Mouse (Mus musculus) heart, embryonic 11.5 days (tissue): ENCODE results near the gene Mgmt. TPM values are rescaled to one million over a fixed set of nuclear protein-coding genes. Genes with fewer than 3 reads are reported as not detected.

Experiments used
- ATAC-seq: fragments of 200-750 bp; cut with Nextera tagmentation; replicated peaks from 2 replicates; pipeline ENCODE4 v1.8.0; 2017; ENCODE audit warnings: moderate library complexity; ENCODE audit not compliant: insufficient number of reproducible peaks, low FRiP score, low TSS enrichment
- H3K27ac ChIP-seq: fragments of 300-500 bp; sonication (generic); 2 replicates; pipeline ENCODE4 v1.5.1; 2014; ENCODE audit warnings: mild to moderate bottlenecking, low read depth, low read length
- H3K27me3 ChIP-seq: fragments of 300-500 bp; sonication (generic); 2 replicates; pipeline ENCODE4 v1.6.1; 2014; ENCODE audit warnings: mild to moderate bottlenecking, low read length, mixed read lengths; ENCODE audit not compliant: control insufficient read depth, insufficient read depth
- H3K36me3 ChIP-seq: fragments of 300-500 bp; sonication (generic); 2 replicates; pipeline ENCODE4 v1.6.1; 2014; ENCODE audit warnings: mild to moderate bottlenecking, low read length, moderate library complexity, mixed read lengths; ENCODE audit not compliant: control insufficient read depth, insufficient read depth
- H3K4me1 ChIP-seq: fragments of 300-500 bp; sonication (generic); 2 replicates; pipeline ENCODE4 v1.6.1; 2014; ENCODE audit warnings: low read length; ENCODE audit not compliant: control insufficient read depth, insufficient read depth
- H3K4me2 ChIP-seq: fragments of 300-500 bp; sonication (generic); 2 replicates; pipeline ENCODE4 v1.6.1; 2014; ENCODE audit warnings: mild to moderate bottlenecking, moderate library complexity
- H3K4me3 ChIP-seq: fragments of 300-500 bp; sonication (generic); 2 replicates; pipeline ENCODE4 v1.5.1; 2014; ENCODE audit warnings: low read depth, low read length
- H3K9ac ChIP-seq: fragments of 300-500 bp; sonication (generic); 2 replicates; pipeline ENCODE4 v1.6.1; 2014; ENCODE audit warnings: mild to moderate bottlenecking, low read depth, low read length, moderate library complexity
- H3K9me3 ChIP-seq: fragments of 300-500 bp; sonication (generic); replicated peaks from 2 replicates; pipeline ENCODE4 v1.6.1; 2016; ENCODE audit warnings: low read length; ENCODE audit not compliant: control insufficient read depth
- WGBS: fragments of 180-500 bp; shearing (Covaris S2); extraction: QIAGEN DNeasy Blood & Tissue Kit; methylation state at CpG from one replicate; pipeline ENCODE4 v1.1.7; 2014; ENCODE audit not compliant: insufficient replicate concordance; 5-methylcytosine and 5-hydroxymethylcytosine counted together
- polyA plus RNA-seq: library from polyadenylated mRNA; unstranded; fragments of >200 nt; fragmentation: Nextera tagmentation; extraction: Ambion mirVana; gene quantifications from 2 replicates; pipeline ENCODE4 v1.2.1, GENCODE M21; 2014

The Mgmt gene
- polyA plus RNA-seq, 1 experiment from 2014 or later = 5.6 TPM

DNA sequence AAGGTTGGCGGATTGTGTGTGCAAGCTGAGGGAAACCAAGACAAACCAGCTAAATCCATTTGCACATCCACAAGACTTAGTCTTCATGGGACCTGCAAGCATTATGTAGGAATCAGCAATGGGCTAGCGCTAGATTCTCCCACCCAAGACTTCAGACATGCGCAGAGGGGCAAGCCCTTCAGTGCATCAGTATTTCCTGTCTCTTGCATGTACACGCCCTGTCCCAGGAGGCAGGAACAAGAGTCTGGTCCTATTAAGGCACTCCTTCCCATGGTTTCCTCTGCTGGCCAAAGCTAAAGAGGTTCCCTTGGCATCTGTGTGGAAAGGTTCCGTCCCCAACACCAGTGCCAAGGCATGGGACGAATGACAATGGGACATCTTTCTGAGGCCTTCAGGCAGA lies 166.7 kb downstream of the Mgmt start:
- H3K4me1 ChIP-seq = peaks cover 15% of the 10 kb centered on the region; the same call in 1 of the 2 replicates
- H3K27ac ChIP-seq = no peak overlapping the region
- ATAC-seq = no peak
- H3K4me2 ChIP-seq = no peak overlapping the region
- H3K9ac ChIP-seq = no peak overlapping the region
- H3K27me3 ChIP-seq = no peaks in the 10 kb centered on the region
- 85% methylated on average over 6 of the region's 6 CpGs for WGBS
- H3K9me3 ChIP-seq = no peaks in the 10 kb centered on the region
- H3K36me3 ChIP-seq = no peaks in the 10 kb centered on the region
- no peak overlapping the region for H3K4me3 ChIP-seq

DNA sequence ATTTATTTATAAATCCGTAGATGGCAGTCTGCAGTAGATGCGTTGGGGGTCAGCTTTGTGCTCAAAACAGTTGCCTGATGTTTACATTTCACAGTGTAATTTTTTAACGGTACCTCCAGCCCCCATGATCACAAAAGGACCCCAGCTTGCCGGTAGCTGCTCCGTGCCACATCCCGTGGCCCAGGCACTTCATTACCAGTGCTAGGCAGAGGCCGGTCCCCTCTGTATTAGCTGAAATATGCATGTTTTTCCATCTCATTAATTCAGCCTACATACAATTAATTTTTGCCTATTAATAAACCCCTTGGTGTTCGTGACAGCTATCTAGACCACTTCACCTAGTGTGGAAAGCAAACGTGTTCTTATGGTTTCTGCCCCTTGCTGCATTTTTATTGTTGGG lies 169.8 kb downstream of the Mgmt start:
- Histone ChIP-seq H3K4me1 (peaks cover 13% of the 10 kb centered on the region; the same call in 1 of the 2 replicates), H3K9ac (no peak overlapping the region), H3K27ac (no peak overlapping the region), H3K9me3 (no peaks in the 10 kb centered on the region), H3K36me3 (no peaks in the 10 kb centered on the region), H3K4me3 (no peak overlapping the region), H3K4me2 (no peak overlapping the region), H3K27me3 (peaks cover under 1% of the 10 kb centered on the region; the same call in 1 of the 2 replicates)
- 88% methylated on average over 9 of the region's 9 CpGs for WGBS
- no peak for ATAC-seq

DNA sequence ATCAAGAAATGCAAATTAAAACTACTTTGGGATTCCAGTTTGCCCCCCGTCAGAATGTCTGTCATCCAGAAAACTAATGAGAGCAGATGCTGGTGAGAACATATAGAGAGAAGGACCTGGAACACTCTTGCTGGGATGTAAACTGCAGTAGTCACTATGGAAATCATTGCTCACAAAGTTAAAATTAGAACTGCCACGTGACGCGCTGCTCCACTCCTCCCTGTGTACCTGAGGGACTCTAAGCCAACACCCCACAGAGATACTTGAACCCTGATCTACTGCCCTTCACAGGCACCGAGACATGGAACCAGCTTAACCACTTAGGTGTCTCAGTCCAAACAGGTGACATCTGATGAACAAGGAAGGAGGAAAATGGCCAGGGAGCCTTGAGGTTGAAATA lies 171.0 kb downstream of the Mgmt start:
- ATAC-seq = no peak
- 53% methylated on average over 5 of the region's 5 CpGs for WGBS

DNA sequence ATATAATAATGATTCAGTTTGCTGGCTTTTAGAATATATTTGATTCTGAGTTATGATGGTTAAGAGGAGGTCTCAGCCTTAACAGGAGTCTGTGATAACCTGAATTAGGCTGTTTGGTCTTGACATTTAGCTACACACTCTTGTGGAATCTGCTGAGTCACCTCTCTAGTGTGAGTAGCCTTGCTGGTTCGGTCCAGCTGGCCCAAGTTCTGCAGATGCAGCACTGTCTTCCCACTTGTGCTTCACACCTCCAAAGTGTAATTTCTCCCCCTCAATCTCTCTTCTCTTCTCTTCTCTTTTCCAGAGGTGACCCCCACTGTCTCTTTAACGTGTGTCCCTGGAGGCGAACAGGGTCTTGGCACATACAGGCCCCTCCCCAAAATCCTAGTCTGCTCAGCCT lies 171.8 kb downstream of the Mgmt start:
- H3K36me3 ChIP-seq = no peaks in the 10 kb centered on the region
- no peak overlapping the region for H3K4me2 ChIP-seq
- H3K27me3 ChIP-seq = peaks cover 12% of the 10 kb centered on the region
- H3K9ac ChIP-seq = no peak overlapping the region
- H3K4me1 ChIP-seq = peaks cover 13% of the 10 kb centered on the region; the same call in 1 of the 2 replicates
- no peak overlapping the region for H3K4me3 ChIP-seq
- no peak for ATAC-seq
- WGBS = 60% methylated on average over 3 of the region's 3 CpGs
- H3K9me3 ChIP-seq = no peaks in the 10 kb centered on the region
- no peak overlapping the region for H3K27ac ChIP-seq

More for the DNA sequence above, 171.0 kb downstream of the Mgmt start:
- Histone ChIP-seq H3K4me3 (no peak overlapping the region), H3K9me3 (no peaks in the 10 kb centered on the region), H3K9ac (no peak overlapping the region), H3K27ac (no peak overlapping the region), H3K27me3 (peaks cover 10% of the 10 kb centered on the region), H3K4me2 (no peak overlapping the region), H3K36me3 (no peaks in the 10 kb centered on the region), H3K4me1 (peaks cover 13% of the 10 kb centered on the region; the same call in 1 of the 2 replicates)

DNA sequence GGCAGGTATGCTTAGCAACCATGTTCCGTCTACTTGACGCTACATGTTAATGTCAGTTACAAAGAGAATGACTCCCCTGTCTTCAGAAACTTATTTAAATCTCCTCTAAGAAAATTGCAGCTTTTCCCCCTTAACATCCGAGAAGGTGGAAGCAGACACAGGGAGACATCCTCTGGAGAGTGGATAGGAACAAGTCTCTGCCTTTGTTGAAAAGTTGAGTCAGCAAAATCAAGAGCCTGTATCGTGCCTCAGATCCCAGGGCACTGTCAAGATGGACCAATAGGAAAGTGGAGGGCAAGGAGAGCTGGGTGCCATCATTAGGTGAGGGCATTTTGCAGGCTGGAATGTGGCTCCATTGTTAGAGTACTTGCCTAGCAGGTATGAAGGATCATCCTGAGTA lies 172.6 kb downstream of the Mgmt start:
- Histone ChIP-seq H3K9me3 (no peaks in the 10 kb centered on the region), H3K4me3 (no peak overlapping the region), H3K36me3 (no peaks in the 10 kb centered on the region), H3K4me2 (no peak overlapping the region), H3K9ac (no peak overlapping the region), H3K27me3 (peaks cover 12% of the 10 kb centered on the region), H3K27ac (no peak overlapping the region), H3K4me1 (peaks cover 13% of the 10 kb centered on the region; the same call in 1 of the 2 replicates)
- WGBS = 77% methylated on average over 4 of the region's 4 CpGs
- ATAC-seq = no peak

DNA sequence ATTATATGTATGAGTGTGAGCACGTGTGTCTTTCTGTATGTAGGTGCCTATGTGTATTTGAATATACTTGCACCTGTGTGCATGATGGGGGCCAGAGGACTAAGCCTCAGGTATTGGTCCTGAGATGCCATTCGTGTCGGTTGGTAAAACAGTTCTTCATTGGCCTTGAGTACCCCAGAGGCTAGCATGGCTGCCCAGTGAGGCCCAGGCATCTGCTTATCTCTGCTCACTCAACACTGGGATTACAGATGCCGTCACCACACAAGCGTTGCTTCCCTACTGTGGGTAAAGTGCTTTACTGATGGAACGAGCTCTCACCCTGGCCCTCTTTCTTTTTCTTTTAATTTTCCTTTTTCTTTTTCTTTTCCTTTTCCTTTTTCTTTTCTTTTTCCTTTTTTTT lies 173.3 kb downstream of the Mgmt start:
- Histone ChIP-seq H3K9ac (no peak overlapping the region), H3K27me3 (peaks cover 12% of the 10 kb centered on the region), H3K4me1 (peaks cover 13% of the 10 kb centered on the region; the same call in 1 of the 2 replicates), H3K4me2 (no peak overlapping the region), H3K4me3 (no peak overlapping the region), H3K9me3 (no peaks in the 10 kb centered on the region), H3K36me3 (no peaks in the 10 kb centered on the region), H3K27ac (no peak overlapping the region)
- 33% methylated on average over 6 of the region's 6 CpGs for WGBS
- no peak for ATAC-seq

DNA sequence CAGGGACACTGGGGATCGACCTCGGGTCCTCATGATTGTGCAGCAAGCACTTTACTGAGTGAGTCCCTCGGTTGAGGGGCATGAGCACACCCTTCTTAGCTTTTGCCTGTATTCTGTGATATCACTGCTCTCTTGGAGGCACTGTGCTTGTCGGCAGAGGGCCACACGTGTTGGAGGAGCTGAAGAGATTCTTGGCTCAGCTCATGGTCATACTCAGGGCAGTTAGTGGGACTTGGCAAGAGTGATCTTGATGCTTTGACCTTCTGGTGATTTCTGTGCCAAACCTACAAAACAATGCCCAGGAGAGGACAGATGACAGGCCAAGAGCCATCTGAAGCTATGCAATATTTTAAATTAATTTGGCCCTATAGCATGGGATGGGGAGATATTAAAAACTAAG lies 174.4 kb downstream of the Mgmt start:
- WGBS = 45% methylated on average over 5 of the region's 5 CpGs
- Histone ChIP-seq H3K9ac (no peak overlapping the region), H3K4me2 (no peak overlapping the region), H3K4me3 (no peak overlapping the region), H3K27ac (no peak overlapping the region), H3K4me1 (peaks cover 16% of the 10 kb centered on the region), H3K36me3 (no peaks in the 10 kb centered on the region), H3K27me3 (peaks cover 12% of the 10 kb centered on the region), H3K9me3 (no peaks in the 10 kb centered on the region)
- no peak for ATAC-seq

DNA sequence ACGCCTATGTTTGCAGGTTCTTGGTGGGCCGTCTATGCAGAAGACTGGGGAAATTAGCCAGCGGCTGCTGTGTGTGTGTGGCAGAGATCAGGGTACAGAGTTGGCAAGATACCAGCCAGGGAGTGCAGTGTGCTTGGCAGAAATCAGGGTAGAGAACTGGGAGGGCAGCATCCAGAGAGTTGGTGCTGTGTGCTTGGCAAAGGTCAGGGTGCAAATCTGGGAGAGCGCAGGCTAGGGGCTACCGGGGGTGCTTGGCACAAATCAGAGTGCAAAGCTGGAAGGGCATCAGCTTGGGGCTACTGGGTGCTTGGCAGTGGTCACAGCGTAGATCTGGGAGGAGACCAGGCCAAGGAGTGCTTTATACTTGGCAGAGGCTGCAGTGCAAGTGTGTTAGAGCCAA lies 175.4 kb downstream of the Mgmt start:
- ATAC-seq = no peak
- Histone ChIP-seq H3K4me3 (no peak overlapping the region), H3K9ac (no peak overlapping the region), H3K36me3 (no peaks in the 10 kb centered on the region), H3K27me3 (peaks cover 12% of the 10 kb centered on the region), H3K4me1 (peaks cover 14% of the 10 kb centered on the region), H3K4me2 (no peak overlapping the region), H3K9me3 (no peaks in the 10 kb centered on the region), H3K27ac (no peak overlapping the region)
- WGBS = 94% methylated on average over 6 of the region's 6 CpGs

DNA sequence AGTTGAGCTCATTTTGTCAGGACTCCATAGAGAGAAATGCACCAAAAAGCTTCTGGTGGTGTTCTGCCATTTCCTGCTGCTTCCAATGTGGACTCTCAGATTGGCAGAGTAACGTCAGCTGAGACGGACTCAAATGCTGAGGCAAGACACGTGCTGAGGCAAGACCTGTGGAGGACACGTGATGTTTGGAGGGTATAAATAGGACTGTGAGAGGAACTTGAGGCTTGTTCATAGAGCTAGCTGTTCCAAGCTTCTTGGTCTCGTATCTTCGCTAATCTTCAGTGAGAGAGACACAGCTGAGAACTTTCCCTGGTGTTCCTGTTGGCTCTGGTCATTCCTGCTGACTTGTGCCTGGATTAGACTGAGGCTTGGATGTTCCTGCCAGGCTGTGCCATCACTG lies 176.9 kb downstream of the Mgmt start:
- H3K4me3 ChIP-seq = no peak overlapping the region
- no peaks in the 10 kb centered on the region for H3K9me3 ChIP-seq
- ATAC-seq = no peak
- H3K27ac ChIP-seq = no peak overlapping the region
- whole genome bisulfite sequencing = 71% methylated on average over 6 of the region's 6 CpGs
- peaks cover 9% of the 10 kb centered on the region; the same call in 1 of the 2 replicates for H3K4me1 ChIP-seq
- H3K36me3 ChIP-seq = no peaks in the 10 kb centered on the region
- no peak overlapping the region for H3K4me2 ChIP-seq
- H3K27me3 ChIP-seq = peaks cover 12% of the 10 kb centered on the region
- H3K9ac ChIP-seq = no peak overlapping the region
